Mouse (Mus musculus): Measurements from ENCODE around the gene Tmem168.

GRCm38 (mm10) chr6:13613671-13614070 is 5.8 kb upstream of the Tmem168 start:
- TF ChIP-seq POLR2A (IDR thresholded peaks at IDR 0.05; ENCODE audit: borderline replicate concordance, extremely low read depth, low read depth, low read length) (no peak), CTCF (IDR thresholded peaks at IDR 0.05; ENCODE audit: insufficient read depth, low read length) (no peak)
